Mouse (Mus musculus): Measurements from ENCODE around the gene Gng13. TPM values are rescaled to one million over a fixed set of nuclear protein-coding genes. Genes with fewer than 3 reads are reported as not detected.

The Gng13 gene
- total RNA-seq (2021): 100 to 1,000 TPM; 151 to 157 TPM
- long read RNA-seq, experiment 1, transcript Gng13-201 (3 exons, 347 nt): major isoform, 40 of 45 reads
- long read RNA-seq, experiment 1, partial matches to known transcripts: 1 of 45 reads
- long read RNA-seq, experiment 1, other reads (novel, unspliced or antisense): 1 of 45 reads
- long read RNA-seq, experiment 2, transcript Gng13-201 (3 exons, 347 nt): major isoform, 53 of 57 reads
- long read RNA-seq, experiment 2, partial matches to known transcripts: 1 of 57 reads
- long read RNA-seq, experiment 2, other reads (novel, unspliced or antisense): 1 of 57 reads

DNA sequence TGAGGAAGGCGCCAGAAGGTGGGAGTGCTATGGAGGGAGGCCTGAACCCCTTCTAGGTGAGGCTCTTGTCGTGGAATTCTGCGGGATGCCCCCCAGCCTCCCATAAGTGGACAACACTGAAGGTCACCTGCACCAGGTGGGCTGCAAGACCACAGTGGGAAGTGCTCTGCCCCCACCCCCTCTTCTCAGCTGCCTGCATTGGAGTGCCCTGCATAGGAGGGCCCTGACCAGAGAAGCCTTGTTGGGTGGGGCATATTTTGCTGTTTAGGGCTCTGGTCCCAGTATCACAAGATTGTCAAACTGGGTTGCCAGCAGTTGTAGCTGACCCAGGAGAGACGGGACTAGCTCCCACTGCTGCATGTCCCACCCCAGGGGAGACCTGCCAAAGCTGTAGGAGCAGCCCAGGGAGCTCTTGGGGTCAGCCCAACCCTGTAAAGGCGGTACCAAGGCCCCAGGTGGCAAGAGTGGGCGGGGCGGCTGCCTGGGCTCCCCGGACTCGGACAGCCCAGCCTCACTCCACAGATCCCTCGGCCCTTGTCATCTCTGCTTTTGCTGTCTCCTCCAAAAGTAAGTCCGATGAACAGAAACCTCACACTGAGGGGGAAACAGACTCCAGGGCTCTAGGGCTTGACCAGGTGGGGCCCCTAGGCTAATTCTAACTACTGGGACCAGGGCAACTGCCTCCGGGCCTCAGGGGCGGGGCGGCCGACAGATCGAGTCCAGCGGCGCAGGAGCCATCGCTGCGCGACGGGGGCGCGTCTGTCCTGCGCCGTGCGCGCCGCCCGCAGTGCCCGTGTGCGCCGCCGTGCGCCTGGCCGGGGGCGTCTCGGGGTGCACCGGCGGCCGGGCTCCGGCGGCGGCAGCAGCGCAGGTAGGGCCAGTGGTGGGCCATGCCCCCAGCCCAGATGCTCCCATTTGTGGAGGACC lies at the start of gene Gng13:
Gng13 (plus strand) TSS at position 461 of the 927 bp plus-strand sequence.
- DNase-seq (ENCODE audit: low spot score in 2 of 2): peak; percentile 45 to 68

DNA sequence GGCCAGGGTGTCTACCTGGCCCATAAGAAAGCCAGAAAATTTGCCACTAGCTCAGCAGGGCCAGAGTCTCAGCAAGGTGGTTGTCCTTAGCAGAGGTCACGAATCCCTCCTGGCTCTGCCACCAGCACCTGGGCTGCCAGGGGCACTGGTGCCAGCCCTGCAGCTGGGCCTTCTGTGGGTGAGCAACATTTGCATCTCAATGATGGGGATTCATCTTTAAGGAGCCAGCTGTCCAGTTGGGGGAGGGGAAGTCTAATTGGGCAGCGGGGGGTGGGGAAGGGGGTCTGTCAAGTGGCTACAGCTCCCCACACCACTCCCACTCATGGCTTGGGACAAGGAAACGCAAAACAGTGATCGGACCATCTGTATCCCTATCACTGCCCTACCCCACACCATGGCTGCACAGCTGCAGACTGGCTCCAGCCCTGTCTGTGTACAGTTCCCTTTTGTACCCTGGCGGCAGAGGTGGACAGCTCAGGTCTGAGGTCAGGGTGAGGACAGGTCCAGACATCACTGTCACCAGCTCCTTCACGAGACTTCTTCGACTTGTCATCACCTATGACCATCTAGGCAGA lies 48.4 kb upstream of the Gng13 start:
- no peak for DNase-seq (ENCODE audit: low spot score in 2 of 2)

DNA sequence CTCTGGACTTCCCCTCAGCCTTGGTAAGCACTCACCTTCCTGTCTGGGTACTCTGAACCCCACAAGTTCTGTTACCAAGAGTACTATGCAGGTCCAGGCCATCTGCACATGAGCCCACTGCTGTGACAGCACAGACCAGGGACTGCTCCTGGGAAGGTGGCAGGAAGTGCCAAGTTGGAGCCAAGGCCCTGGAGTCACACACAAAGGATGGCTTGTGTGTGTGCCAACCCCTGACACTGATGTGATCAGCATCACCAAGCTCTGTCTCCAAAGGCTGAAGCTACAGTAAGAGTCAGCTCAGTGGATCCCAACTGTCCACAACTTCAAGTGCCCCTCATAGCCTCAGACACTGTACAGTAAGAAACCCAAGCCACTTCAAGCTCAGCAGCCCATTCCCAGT lies 44.0 kb upstream of the Gng13 start:
- no peak for DNase-seq (ENCODE audit: low spot score in 2 of 2)

DNA sequence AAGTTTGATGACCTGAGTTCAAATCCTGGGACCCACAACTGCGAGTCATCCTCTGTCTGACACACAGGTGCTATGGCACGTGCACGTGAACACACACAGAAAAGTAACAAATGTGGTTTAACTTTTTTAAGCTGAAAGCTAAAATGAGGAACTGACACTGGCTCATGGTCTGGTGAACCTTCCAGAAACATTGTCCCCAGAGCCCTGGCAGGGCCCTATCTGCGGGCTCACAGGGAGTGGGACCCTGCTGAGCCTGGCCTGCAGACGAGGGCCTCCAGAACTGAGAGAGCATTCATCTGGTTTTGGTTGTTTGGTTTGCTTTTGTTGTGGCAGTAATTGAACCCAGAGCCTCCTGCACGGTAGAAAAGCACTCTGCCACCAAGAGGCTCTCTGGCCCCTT lies 39.0 kb upstream of the Gng13 start:
- DNase-seq (ENCODE audit: low spot score in 2 of 2): no peak

DNA sequence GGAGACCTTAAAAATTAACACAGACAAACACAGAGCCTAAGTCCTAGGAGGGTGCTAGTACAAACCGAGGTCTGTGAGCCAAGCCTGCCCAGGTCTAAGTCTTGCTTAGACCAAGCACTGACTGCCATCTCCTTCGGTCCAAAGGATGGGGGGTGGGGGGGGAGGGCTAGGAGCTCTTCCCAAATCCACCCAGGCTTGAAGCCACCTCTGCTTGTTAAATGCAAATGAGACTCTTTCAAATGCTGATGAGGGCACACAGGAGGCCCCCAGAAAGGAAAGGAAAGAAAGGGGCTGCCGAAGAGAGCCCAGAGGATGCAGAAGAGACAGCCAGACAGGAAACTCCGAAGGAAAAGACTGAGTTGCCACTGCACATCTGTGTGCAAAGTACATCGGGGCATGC lies 37.2 kb upstream of the Gng13 start:
- DNase-seq (ENCODE audit: low spot score in 2 of 2): no peak

DNA sequence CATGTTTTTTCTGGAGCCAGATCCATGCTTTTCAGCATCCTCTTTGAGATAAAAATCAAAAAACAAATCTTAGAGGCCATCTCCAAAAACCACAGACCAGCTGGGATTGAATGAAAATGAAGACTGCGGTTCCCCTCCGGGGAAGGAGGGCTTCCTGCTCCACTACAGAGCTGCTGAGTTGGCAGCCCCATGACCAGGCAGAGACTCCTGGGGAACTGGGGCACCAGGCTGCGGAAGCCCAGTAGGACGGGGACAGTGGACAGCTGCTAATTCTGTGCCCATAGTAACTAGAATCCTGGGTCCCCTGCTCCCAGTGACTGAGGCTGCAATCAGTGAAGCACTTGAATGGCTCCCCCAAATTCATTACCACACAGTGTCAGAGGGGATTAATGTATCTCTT lies 35.3 kb upstream of the Gng13 start:
- DNase-seq (ENCODE audit: low spot score in 2 of 2): no peak

DNA sequence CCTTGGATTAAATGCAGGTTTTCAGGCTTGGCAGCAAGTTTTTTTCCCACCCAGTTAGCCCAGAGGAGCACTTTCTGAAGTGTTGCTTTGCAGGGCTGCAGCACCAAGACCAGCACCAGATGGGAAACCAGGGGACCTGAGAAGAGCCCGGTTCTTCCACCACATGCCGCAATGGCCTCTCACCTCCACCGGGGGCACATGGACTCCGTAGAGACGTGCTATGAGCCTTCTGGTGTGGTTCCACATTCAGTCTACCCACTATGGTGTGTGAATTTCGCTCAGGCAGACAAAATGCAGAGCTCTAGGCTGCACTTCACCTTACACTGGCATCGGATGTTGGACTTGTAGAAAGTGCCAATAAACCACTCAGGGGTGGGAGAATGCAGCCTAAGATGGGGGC lies 30.6 kb upstream of the Gng13 start:
- no peak for DNase-seq (ENCODE audit: low spot score in 2 of 2)

DNA sequence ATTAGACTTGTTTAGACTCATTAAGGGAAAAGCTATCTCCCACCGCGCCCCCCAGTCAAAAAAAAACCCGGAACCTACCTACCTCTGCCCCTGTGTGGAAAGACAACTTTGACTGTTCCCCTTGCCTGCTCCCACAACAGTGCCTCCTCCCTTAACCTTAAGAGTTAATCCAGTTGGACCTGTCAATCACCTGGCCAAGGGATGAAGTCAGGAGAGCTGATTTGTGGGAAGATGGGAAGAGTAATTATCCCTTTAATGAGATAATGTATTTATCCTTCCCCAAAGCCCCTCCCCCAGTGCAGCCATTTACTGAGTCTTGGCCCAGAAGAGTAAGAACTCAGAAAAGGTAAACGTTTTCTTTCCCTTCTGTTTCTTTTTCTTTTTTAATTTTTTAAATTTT lies 28.0 kb upstream of the Gng13 start:
- no peak for DNase-seq (ENCODE audit: low spot score in 2 of 2)

DNA sequence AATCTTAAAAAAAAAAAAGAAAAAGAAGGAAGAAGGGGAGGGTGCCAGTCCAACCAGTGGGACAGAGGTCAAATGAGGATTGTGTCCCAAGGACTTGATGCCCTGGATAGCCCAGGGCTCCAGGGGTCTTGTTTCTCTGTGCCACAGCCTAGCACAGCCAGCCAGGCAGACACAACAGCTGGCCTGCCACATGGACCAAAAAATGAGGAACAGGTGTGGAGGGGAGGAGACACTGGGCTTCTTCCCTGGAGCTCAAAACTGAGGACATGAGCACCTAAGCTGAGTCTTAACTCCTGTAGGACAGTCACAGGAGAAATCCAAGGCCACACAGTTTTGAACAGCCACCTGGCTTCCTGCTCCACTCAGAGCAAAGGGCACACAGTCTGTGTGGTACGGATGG lies 20.7 kb upstream of the Gng13 start:
- DNase-seq (ENCODE audit: low spot score in 2 of 2): no peak

DNA sequence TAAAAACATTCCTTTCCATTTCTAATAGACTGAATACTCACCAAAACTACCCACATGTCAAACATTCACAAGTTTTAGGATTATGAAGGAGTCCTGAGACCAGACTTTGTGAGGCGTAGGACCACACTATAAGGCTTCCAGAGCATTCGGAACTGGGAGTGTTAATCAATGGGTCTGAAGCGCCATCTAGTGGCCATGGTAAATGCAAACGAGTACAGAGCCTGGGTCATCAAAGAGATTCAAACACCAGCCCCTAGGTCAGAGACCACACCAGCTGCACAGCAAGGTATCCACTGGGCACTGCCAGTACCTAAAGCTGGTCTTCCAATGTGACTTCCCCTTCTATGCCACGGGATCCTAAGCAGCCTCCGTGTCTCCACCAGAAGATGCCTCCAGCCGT lies 18.5 kb upstream of the Gng13 start:
- DNase-seq (ENCODE audit: low spot score in 2 of 2): peak; percentile 85 to 88

DNA sequence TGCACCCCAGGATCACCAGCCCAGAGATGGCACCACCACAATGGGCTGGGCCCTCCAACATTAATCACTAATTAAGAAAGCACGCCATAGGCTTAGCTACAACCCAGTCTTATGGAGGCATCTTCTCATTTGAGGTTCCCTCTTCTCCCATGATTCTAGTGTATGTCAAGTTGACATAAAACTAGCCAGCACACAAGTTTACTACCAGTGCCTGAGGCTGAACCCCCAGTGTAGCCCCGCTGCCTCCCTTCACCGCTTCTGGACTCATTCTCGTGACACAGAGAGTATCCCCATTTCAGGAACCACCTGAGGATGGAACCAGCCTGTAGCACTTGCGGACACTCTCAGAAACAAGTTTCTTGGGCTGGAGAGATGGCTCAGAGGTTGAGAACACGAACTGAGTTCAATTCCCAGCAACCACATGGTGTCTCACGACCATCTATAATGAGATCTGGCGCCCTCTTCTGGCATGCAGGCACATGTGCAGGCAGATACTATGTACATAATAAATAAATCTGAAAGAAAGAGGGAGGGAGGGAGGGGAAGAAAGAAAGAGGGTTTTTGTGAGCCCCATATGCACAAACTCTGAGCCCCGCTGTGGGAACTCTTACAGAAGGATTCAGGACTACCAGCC lies 16.0 kb upstream of the Gng13 start:
- DNase-seq (ENCODE audit: low spot score in 2 of 2): no peak

DNA sequence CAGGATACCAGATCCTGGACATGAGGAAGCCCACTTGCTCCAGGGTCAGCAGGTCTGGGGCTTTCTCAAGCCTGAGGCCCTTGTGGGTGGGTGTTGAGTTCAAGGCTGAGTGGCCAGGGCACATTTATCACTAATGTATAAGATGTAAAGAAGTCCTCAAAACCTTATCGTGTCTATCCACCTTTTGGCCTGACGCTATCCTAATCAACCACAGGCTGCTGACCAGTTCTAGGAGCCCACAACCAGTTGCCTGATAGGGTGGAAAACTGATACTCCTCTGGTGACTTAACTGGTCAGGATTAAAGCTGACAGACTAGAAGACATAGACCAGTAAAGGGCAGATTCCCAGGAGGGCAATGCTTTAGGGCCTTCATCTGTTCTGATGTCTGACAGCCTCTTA lies 7.0 kb upstream of the Gng13 start:
- no peak for DNase-seq (ENCODE audit: low spot score in 2 of 2)

DNA sequence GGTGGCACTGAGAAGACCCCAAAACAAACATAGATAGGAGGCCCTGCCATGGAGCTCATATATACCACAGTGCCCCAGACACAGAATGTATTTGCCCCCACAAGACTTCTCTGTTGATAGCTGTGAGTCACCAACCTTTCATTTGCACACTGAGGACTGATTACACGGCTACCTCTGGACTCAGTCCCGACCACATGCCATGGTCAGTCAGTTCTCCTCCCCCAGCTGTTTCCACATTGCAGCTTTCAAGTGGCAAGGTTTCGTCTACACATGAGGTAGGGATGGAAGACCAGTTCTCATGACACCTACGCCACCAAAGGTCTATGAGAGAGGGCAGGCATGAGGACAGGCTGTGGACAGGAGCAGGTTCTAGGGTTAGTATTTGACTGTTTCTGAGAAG lies 5.8 kb upstream of the Gng13 start:
- DNase-seq (ENCODE audit: low spot score in 2 of 2): no peak

DNA sequence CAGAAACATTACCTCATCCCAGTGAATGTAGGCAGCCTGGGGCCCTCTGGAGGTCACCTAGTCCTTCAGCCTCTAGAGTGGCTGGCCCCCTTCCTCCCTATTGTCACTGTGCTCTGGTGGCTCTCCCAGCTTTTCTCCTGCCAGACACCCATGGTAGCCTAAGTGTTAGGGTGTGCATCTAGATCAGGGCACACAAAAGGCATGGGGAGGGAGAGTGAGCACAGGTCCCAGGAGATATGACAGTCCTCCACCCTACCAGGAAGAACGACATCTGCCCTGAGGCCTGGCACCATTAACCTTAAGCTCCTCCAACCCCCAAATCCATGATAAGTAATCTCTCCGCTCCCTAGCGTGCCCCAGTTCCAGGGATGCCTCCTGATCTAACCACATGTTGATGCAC lies 1.3 kb upstream of the Gng13 start:
- no peak for DNase-seq (ENCODE audit: low spot score in 2 of 2)

DNA sequence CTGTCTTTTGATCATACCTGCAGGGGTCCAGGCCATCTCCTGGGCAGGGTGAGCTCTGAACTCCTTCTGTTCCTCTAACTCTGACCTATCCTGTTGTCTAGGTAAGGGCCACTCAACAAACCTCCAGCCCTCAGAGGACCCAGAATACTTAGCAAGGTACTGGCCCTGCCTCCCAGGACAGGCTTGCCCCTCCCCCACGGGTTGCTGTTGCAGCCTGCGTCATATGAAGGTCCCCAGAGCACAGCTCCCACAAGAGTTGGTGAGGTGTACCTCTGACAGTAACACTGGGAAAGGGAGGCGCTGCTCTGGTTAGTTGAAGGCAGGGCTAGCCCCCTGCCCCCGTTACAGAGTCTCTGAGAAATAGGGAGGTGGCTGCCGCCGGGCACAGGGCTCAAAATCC lies 841 bp upstream of the Gng13 start:
- DNase-seq (ENCODE audit: low spot score in 2 of 2): no peak

DNA sequence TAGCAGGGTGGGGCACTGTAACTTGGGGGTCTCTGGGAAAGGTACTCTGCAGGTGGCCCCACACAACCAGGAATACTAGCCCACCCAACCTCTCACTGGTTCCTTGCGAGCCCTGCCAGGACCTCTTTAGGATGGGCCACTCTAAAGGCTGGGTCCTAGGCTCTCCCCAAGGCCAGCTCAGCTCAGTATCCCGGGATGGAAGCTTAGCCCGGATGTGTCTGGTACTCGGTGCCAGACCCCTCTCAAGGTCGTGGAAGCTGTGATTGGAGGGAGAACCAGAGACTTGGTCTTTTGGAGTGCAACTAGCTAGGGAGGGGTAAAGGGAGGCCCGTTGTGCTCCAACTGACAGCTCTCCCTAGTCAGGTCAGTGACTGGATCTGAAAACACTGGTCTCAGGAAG lies 720 bp downstream of the Gng13 start:
- DNase-seq (ENCODE audit: low spot score in 2 of 2): no peak

DNA sequence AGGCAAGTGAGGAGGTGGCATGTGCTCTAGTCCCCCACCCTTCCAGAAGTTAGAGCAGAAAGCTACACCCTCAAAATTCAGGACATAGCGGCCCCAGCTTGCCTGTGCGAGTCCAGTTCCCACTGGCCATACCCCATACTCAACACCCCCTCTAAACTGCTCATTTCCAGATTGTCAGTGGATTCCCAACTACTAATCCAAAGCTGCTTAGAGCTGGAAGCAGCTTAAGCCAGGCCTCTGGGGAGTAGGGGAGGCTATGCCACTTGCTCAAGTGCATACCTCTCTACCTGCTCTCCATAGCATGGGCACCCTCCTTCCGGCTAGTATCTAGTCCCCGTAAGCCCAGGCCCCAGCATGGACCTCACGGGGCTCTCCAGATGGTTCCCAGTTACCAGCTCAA lies 4.5 kb downstream of the Gng13 start:
- no peak for DNase-seq (ENCODE audit: low spot score in 2 of 2)

DNA sequence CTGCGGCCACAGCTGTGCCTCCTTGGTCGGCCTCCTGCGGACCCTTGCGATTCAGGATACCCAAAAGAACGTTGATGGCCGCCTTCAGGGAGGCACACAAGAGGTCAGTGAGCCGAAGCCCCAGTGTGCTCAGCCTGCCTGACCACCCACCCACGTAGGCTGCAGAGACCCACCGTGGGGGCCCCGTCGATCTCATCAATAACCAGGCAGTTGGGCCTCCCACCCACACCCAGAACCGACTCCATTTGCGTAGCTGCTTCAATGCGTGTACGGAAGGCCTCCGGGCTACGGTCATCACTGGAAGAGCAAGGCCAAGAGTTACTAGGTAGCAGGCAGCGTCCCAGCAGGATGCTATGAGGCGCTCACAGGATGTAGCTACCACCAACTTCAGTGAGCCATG lies 6.5 kb downstream of the Gng13 start:
- no peak for DNase-seq (ENCODE audit: low spot score in 2 of 2)

DNA sequence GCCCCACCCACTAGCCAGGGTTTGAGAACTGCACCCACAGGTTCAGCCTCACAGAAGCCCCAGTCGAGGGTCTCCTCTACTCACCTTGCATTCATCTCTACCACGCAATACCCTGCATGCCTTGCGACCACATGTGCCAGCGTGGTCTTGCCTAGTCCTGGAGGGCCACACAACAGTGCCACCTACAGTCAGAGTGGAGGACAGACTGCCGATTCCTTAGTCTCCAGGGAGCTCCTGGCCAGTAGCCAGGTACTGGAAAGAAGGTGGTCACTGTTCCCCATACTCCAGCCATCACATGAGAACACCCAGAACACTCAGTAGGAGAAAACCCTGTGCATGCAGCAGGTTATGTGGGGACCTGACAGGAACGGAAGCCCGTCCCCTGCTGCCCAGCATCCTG lies 6.9 kb downstream of the Gng13 start:
- DNase-seq (ENCODE audit: low spot score in 2 of 2): peak in 1 of 2 experiments; percentile 25

DNA sequence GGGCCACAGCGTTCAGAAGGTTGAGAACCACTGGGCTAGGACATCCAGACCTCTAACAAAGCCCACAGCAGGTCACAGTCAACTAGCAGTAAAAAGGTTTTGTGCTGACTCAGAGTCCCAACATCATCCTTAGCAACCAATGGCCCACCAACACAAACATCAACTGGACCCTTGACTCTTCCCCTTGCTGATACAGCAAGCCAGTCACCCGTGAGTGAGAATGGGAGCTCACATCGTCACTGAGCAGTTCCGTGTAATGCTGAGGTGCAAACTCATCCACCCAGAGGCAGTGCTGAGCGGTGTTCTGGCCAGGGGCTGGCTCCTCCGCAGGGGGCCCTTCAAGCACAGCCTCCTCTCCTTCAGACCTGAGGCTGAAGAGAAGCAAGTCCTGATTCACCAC lies 8.3 kb downstream of the Gng13 start:
- no peak for DNase-seq (ENCODE audit: low spot score in 2 of 2)

DNA sequence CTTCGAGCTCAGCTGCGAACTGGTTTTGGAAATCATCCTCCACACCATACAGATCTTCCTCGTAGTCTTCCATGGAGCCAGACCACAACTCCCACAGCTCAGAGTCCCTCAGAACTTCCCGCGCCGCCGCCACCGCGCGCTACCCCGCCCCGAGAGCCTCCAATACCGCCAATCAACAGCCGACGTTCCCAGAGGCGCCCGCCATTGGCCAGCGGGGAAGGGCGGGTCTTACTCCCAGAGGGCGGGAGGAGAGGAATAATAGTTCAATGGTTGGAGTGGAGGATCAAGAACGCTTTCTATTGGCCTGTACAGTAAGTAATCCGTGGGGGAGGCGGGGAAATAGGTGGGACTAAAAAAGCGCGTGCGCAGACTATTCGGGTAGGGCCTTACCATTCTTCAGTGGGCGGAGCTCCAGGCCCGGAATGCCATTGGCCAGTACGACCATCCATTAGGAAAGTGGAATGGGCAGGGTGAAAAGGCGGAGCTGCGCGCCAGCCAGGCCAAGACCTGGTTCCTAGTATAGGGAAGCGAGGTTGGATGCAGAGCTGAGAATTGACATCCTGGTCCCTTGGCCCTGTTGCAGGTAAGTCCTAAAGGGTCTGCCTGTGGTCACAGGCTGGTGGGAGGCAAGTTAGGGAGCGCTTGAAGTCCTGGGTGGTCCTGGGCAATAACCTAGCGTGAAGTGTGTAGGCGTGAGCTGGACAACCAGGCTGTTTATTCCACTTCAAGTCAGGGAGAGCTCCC lies 10.5 kb downstream of the Gng13 start, which contains the start of the genes Chtf18 and Rpusd1:
Chtf18 (minus strand) TSS at position 155 of the 744 bp plus-strand sequence.
Rpusd1 (plus strand) TSS at position 406 of the 744 bp plus-strand sequence.
- peak; percentile 98 for DNase-seq (ENCODE audit: low spot score in 2 of 2)
